7 mouse cellular contexts compared by ENCODE assay signal in genomic region chr19:8965771-8966170, GRCm38 (mm10). TPM values are rescaled to one million over a fixed set of nuclear protein-coding genes. Genes with fewer than 3 reads are reported as not detected.
DNase-seq lines count a peak whose midpoint lies in the region; ATAC-seq and TF ChIP-seq lines count a peak whose summit lies in the region.

No protein-coding gene starts in this region.

- WGBS in neural tube, embryonic 11.5 days: 80% methylated on average over 8 of the region's 8 CpGs
- 82% methylated on average over 8 of the region's 8 CpGs for WGBS in embryonic facial prominence, embryonic 11.5 days
- WGBS in heart, postnatal 0 days: 67% methylated on average over 8 of the region's 8 CpGs
- WGBS in liver, embryonic 11.5 days: 76% methylated on average over 8 of the region's 8 CpGs

- no peak for ATAC-seq in neural tube, embryonic 11.5 days (ENCODE audit: insufficient read depth, low FRiP score, low TSS enrichment)
- no peak for ATAC-seq in embryonic facial prominence, embryonic 11.5 days (replicated peaks; ENCODE audit: insufficient number of reproducible peaks, low FRiP score, low TSS enrichment, low read depth)
- ATAC-seq in heart, postnatal 0 days (ENCODE audit: insufficient read depth, low read depth): no peak
- no peak for ATAC-seq in liver, embryonic 11.5 days (replicated peaks; ENCODE audit: low FRiP score)

- H3K27ac ChIP-seq in neural tube, embryonic 11.5 days (ENCODE audit: low read depth, low read length): no peak overlapping the region
- no peak overlapping the region for H3K27ac ChIP-seq in embryonic facial prominence, embryonic 11.5 days (replicated peaks; ENCODE audit: low read depth, low read length)
- peak overlapping the region; percentile 96 for H3K27ac ChIP-seq in heart, postnatal 0 days (ENCODE audit: low read depth)
- H3K27ac ChIP-seq in liver, embryonic 11.5 days (ENCODE audit: low read depth, low read length): peak overlapping the region; percentile 85; the same call in 1 of the 2 replicates

- H3K9ac ChIP-seq in neural tube, embryonic 11.5 days (ENCODE audit: low read length): peak overlapping the region; percentile 35
- peak overlapping the region; percentile 57 for H3K9ac ChIP-seq in embryonic facial prominence, embryonic 11.5 days (replicated peaks; ENCODE audit: low read length)
- H3K9ac ChIP-seq in heart, postnatal 0 days (replicated peaks; ENCODE audit: low read depth, low read length): peak overlapping the region; percentile 79
- peak overlapping the region; percentile 67; the same call in 1 of the 2 replicates for H3K9ac ChIP-seq in liver, embryonic 11.5 days (ENCODE audit: low read depth, low read length)

- no peak for DNase-seq in neural tube, embryonic 11.5 days (ENCODE audit: low spot score)
- DNase-seq in neural tube, embryonic 10.5 days (ENCODE audit: extremely low spot score, low spot score): no peak
- DNase-seq in embryonic facial prominence, embryonic 11.5 days (ENCODE audit: low spot score): no peak
- DNase-seq in heart, postnatal 0 days (ENCODE audit: low spot score): no peak
- no peak for DNase-seq in liver, embryonic 11.5 days (ENCODE audit: low spot score)
- peak; percentile 62 for DNase-seq in testis, postnatal 10 days (ENCODE audit: low spot score)
- DNase-seq in MN1 (ENCODE audit: low spot score): no peak

- no peak for TF ChIP-seq EP300 in heart, postnatal 0 days (IDR thresholded peaks at IDR 0.05; ENCODE audit: low read depth)

- peak overlapping the region; percentile 45 for H3K4me2 ChIP-seq in neural tube, embryonic 11.5 days (ENCODE audit: low read depth)
- H3K4me2 ChIP-seq in embryonic facial prominence, embryonic 11.5 days (ENCODE audit: low read depth, low read length): peak overlapping the region; percentile 41; the same call in 1 of the 2 replicates
- peak overlapping the region; percentile 79 for H3K4me2 ChIP-seq in heart, postnatal 0 days (ENCODE audit: low read depth, low read length)
- H3K4me2 ChIP-seq in liver, embryonic 11.5 days: peak overlapping the region; percentile 68

- H3K4me3 ChIP-seq in neural tube, embryonic 11.5 days (ENCODE audit: low read depth, low read length): no peak overlapping the region; the same call in 1 of the 2 replicates
- no peak overlapping the region; the same call in 1 of the 2 replicates for H3K4me3 ChIP-seq in embryonic facial prominence, embryonic 11.5 days (ENCODE audit: low read depth, low read length)
- H3K4me3 ChIP-seq in heart, postnatal 0 days (ENCODE audit: low read depth, low read length): peak overlapping the region; percentile 82
- H3K4me3 ChIP-seq in liver, embryonic 11.5 days (ENCODE audit: low read depth, low read length): peak overlapping the region; percentile 82

- H3K27me3 ChIP-seq in neural tube, embryonic 11.5 days (ENCODE audit: control insufficient read depth, insufficient read depth, low read length): no peaks in the 10 kb centered on the region
- H3K27me3 ChIP-seq in embryonic facial prominence, embryonic 11.5 days (ENCODE audit: control insufficient read depth, insufficient read depth, low read length): no peaks in the 10 kb centered on the region
- H3K27me3 ChIP-seq in heart, postnatal 0 days (ENCODE audit: control insufficient read depth, insufficient read depth, low read length): no peaks in the 10 kb centered on the region
- no peaks in the 10 kb centered on the region for H3K27me3 ChIP-seq in liver, embryonic 11.5 days (replicated peaks; ENCODE audit: control insufficient read depth, insufficient read depth, low read length)

- H3K9me3 ChIP-seq in neural tube, embryonic 11.5 days (ENCODE audit: control insufficient read depth, low read length): no peaks in the 10 kb centered on the region
- H3K9me3 ChIP-seq in embryonic facial prominence, embryonic 11.5 days (replicated peaks; ENCODE audit: control insufficient read depth, low read length): no peaks in the 10 kb centered on the region
- no peaks in the 10 kb centered on the region for H3K9me3 ChIP-seq in heart, postnatal 0 days (replicated peaks; ENCODE audit: control insufficient read depth, low read length)
- H3K9me3 ChIP-seq in liver, embryonic 11.5 days (ENCODE audit: control insufficient read depth, low read length): no peaks in the 10 kb centered on the region

- H3K36me3 ChIP-seq in neural tube, embryonic 11.5 days (ENCODE audit: control insufficient read depth, insufficient read depth, low read length): peaks cover 30% of the 10 kb centered on the region
- H3K36me3 ChIP-seq in embryonic facial prominence, embryonic 11.5 days (replicated peaks; ENCODE audit: control insufficient read depth, insufficient read depth, low read depth, low read length): peaks cover 3% of the 10 kb centered on the region
- H3K36me3 ChIP-seq in heart, postnatal 0 days (replicated peaks; ENCODE audit: control insufficient read depth, insufficient read depth, low read length): peaks cover 70% of the 10 kb centered on the region
- peaks cover 56% of the 10 kb centered on the region for H3K36me3 ChIP-seq in liver, embryonic 11.5 days (ENCODE audit: control insufficient read depth, insufficient read depth, low read length)

- no peak for TF ChIP-seq CTCF in heart, postnatal 0 days (IDR thresholded peaks at IDR 0.05; ENCODE audit: low read depth)

- no peaks in the 10 kb centered on the region for H3K4me1 ChIP-seq in neural tube, embryonic 11.5 days (ENCODE audit: control insufficient read depth, insufficient read depth, low read length)
- no peaks in the 10 kb centered on the region for H3K4me1 ChIP-seq in embryonic facial prominence, embryonic 11.5 days (ENCODE audit: control insufficient read depth, insufficient read depth, low read length)
- peaks cover 15% of the 10 kb centered on the region for H3K4me1 ChIP-seq in heart, postnatal 0 days (ENCODE audit: control insufficient read depth, insufficient read depth)
- peaks cover 3% of the 10 kb centered on the region for H3K4me1 ChIP-seq in liver, embryonic 11.5 days (replicated peaks; ENCODE audit: control insufficient read depth, insufficient read depth, low read length)

RNA-seq across cellular contexts. Expression of gene Eef1g, which starts 1.1 kb away (rescaled TPM):
- 468 and 469 TPM in 2 replicates for polyA plus RNA-seq in neural tube, embryonic 11.5 days (2014; fragmentation: Nextera tagmentation; extraction: Ambion mirVana)
- polyA plus RNA-seq in embryonic facial prominence, embryonic 11.5 days (2014; fragmentation: Nextera tagmentation; extraction: Ambion mirVana): 535 and 538 TPM in 2 replicates
- 407 and 439 TPM in 2 replicates for total RNA-seq in heart, postnatal 0 days (2014; rRNA removed; ENCODE audit: low replicate concordance)
- polyA plus RNA-seq in heart, postnatal 0 days (2015; fragmentation: Nextera tagmentation; extraction: Ambion mirVana): 172 and 173 TPM in 2 replicates
- 598 and 618 TPM in 2 replicates for polyA plus RNA-seq in liver, embryonic 11.5 days (2014; fragmentation: Nextera tagmentation; extraction: Ambion mirVana)

RNA-seq across cellular contexts. Expression of gene Tut1, which starts 12.1 kb away (rescaled TPM):
- 30.2 and 36.3 TPM in 2 replicates for polyA plus RNA-seq in neural tube, embryonic 11.5 days (2014; fragmentation: Nextera tagmentation; extraction: Ambion mirVana)
- 25.5 and 28.0 TPM in 2 replicates for polyA plus RNA-seq in embryonic facial prominence, embryonic 11.5 days (2014; fragmentation: Nextera tagmentation; extraction: Ambion mirVana)
- 9.8 and 18.0 TPM in 2 replicates for total RNA-seq in heart, postnatal 0 days (2014; rRNA removed; ENCODE audit: low replicate concordance)
- 8.2 and 10.4 TPM in 2 replicates for polyA plus RNA-seq in heart, postnatal 0 days (2015; fragmentation: Nextera tagmentation; extraction: Ambion mirVana)
- 42.4 and 43.2 TPM in 2 replicates for polyA plus RNA-seq in liver, embryonic 11.5 days (2014; fragmentation: Nextera tagmentation; extraction: Ambion mirVana)

RNA-seq across cellular contexts. Expression of gene Ahnak, which starts 23.3 kb away (rescaled TPM):
- 4.4 and 4.5 TPM in 2 replicates for polyA plus RNA-seq in neural tube, embryonic 11.5 days (2014; fragmentation: Nextera tagmentation; extraction: Ambion mirVana)
- polyA plus RNA-seq in embryonic facial prominence, embryonic 11.5 days (2014; fragmentation: Nextera tagmentation; extraction: Ambion mirVana): 10.6 and 11.5 TPM in 2 replicates
- total RNA-seq in heart, postnatal 0 days (2014; rRNA removed; ENCODE audit: low replicate concordance): 122 and 135 TPM in 2 replicates
- 56.8 and 59.1 TPM in 2 replicates for polyA plus RNA-seq in heart, postnatal 0 days (2015; fragmentation: Nextera tagmentation; extraction: Ambion mirVana)
- polyA plus RNA-seq in liver, embryonic 11.5 days (2014; fragmentation: Nextera tagmentation; extraction: Ambion mirVana): 2.6 and 3.7 TPM in 2 replicates

RNA-seq across cellular contexts. Expression of gene Mta2, which starts 24.1 kb away (rescaled TPM):
- polyA plus RNA-seq in neural tube, embryonic 11.5 days (2014; fragmentation: Nextera tagmentation; extraction: Ambion mirVana): 55.6 and 57.5 TPM in 2 replicates
- 57.5 and 57.6 TPM in 2 replicates for polyA plus RNA-seq in embryonic facial prominence, embryonic 11.5 days (2014; fragmentation: Nextera tagmentation; extraction: Ambion mirVana)
- total RNA-seq in heart, postnatal 0 days (2014; rRNA removed; ENCODE audit: low replicate concordance): 55.1 and 57.9 TPM in 2 replicates
- 47.6 and 51.5 TPM in 2 replicates for polyA plus RNA-seq in heart, postnatal 0 days (2015; fragmentation: Nextera tagmentation; extraction: Ambion mirVana)
- 75.6 and 81.1 TPM in 2 replicates for polyA plus RNA-seq in liver, embryonic 11.5 days (2014; fragmentation: Nextera tagmentation; extraction: Ambion mirVana)

RNA-seq across cellular contexts. Expression of gene Eml3, which starts 36.4 kb away (rescaled TPM):
- 7.9 and 9.3 TPM in 2 replicates for polyA plus RNA-seq in neural tube, embryonic 11.5 days (2014; fragmentation: Nextera tagmentation; extraction: Ambion mirVana)
- 8.4 and 9.0 TPM in 2 replicates for polyA plus RNA-seq in embryonic facial prominence, embryonic 11.5 days (2014; fragmentation: Nextera tagmentation; extraction: Ambion mirVana)
- total RNA-seq in heart, postnatal 0 days (2014; rRNA removed; ENCODE audit: low replicate concordance): 6.7 and 21.0 TPM in 2 replicates
- 9.6 and 10.1 TPM in 2 replicates for polyA plus RNA-seq in heart, postnatal 0 days (2015; fragmentation: Nextera tagmentation; extraction: Ambion mirVana)
- 22.6 and 26.1 TPM in 2 replicates for polyA plus RNA-seq in liver, embryonic 11.5 days (2014; fragmentation: Nextera tagmentation; extraction: Ambion mirVana)

Comparison
In these comparisons a context has a peak if more than half of its experiments do, and no peak if none do; other contexts are left out.
1. H3K27ac ChIP-seq: peak in heart, postnatal 0 days (single experiment) and liver, embryonic 11.5 days (single experiment); none in neural tube, embryonic 11.5 days (single experiment) and embryonic facial prominence, embryonic 11.5 days (single experiment).
2. H3K4me3 ChIP-seq: peak in heart, postnatal 0 days (single experiment) and liver, embryonic 11.5 days (single experiment); none in neural tube, embryonic 11.5 days (single experiment) and embryonic facial prominence, embryonic 11.5 days (single experiment).
3. Peak in every context shown above with its lines, with median percentiles within 50 percentile points of each other: H3K4me2 ChIP-seq and H3K9ac ChIP-seq.